Mouse (Mus musculus): ENCODE measurements around the gene E030018B13Rik. TPM values are rescaled to one million over a fixed set of nuclear protein-coding genes. Genes with fewer than 3 reads are reported as not detected.
A peak's percentile ranks its signal among the peaks of the same experiment; 100 is the strongest.

Gene E030018B13Rik
- polyA plus RNA-seq, 1 experiment from 2014 or later: 0.55 TPM

GRCm38 (mm10) chr7:63957872-63958640 is 41.4 kb downstream of the E030018B13Rik start:
- WGBS: 54% methylated on average over 12 of the region's 12 CpGs
- Histone ChIP-seq H3K36me3 (ENCODE audit: control insufficient read depth, insufficient read depth, low read length) (no peaks in the 10 kb centered on the region), H3K9me3 (ENCODE audit: control insufficient read depth, low read length) (no peaks in the 10 kb centered on the region), H3K4me2 (ENCODE audit: low read depth, low read length) (no peak overlapping the region), H3K27ac (ENCODE audit: low read depth, low read length) (peak overlapping the region; percentile 71; the same call in 1 of the 2 replicates), H3K4me1 (ENCODE audit: control insufficient read depth, insufficient read depth, low read length) (peaks cover 17% of the 10 kb centered on the region), H3K4me3 (ENCODE audit: low read depth, low read length) (no peak overlapping the region), H3K9ac (replicated peaks; ENCODE audit: low read depth, low read length) (no peak overlapping the region), H3K27me3 (ENCODE audit: control insufficient read depth, insufficient read depth, low read length) (no peaks in the 10 kb centered on the region)
- peak; percentile 60 for ATAC-seq (ENCODE audit: low read depth)

DNA sequence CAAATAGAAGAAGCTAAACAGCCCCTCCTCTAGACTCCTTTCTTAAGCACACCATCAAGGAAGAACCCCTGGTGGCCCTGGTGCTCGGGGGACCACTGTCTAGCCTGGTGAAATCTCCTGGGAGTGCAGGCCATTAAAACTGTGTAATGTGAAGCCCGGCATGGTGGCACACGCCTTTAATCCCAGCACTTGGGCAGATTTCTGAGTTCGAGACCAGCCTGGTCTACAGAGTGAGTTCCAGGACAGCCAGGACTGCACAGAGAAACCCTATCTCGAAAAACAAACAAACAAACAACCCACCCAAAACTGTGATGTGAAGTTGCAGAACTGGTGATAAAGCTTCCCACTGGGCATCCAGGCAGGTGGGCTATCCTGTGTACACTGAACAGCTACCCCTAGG is 47.0 kb downstream of the E030018B13Rik start:
- no peak overlapping the region for H3K4me2 ChIP-seq (ENCODE audit: low read depth, low read length)
- WGBS: 65% methylated on average over 5 of the region's 5 CpGs
- no peaks in the 10 kb centered on the region for H3K4me1 ChIP-seq (ENCODE audit: control insufficient read depth, insufficient read depth, low read length)
- H3K27ac ChIP-seq (ENCODE audit: low read depth, low read length): no peak overlapping the region
- H3K27me3 ChIP-seq (ENCODE audit: control insufficient read depth, insufficient read depth, low read length): no peaks in the 10 kb centered on the region
- no peak for ATAC-seq (ENCODE audit: low read depth)
- no peaks in the 10 kb centered on the region for H3K36me3 ChIP-seq (ENCODE audit: control insufficient read depth, insufficient read depth, low read length)
- H3K9me3 ChIP-seq (ENCODE audit: control insufficient read depth, low read length): no peaks in the 10 kb centered on the region
- no peak overlapping the region for H3K9ac ChIP-seq (replicated peaks; ENCODE audit: low read depth, low read length)
- no peak overlapping the region for H3K4me3 ChIP-seq (ENCODE audit: low read depth, low read length)

- Histone ChIP-seq H3K36me3 (ENCODE audit: control insufficient read depth, insufficient read depth, low read length) (no peaks in the 10 kb centered on the region), H3K9ac (replicated peaks; ENCODE audit: low read depth, low read length) (no peak overlapping the region), H3K27ac (ENCODE audit: low read depth, low read length) (no peak overlapping the region), H3K4me3 (ENCODE audit: low read depth, low read length) (no peak overlapping the region), H3K4me1 (ENCODE audit: control insufficient read depth, insufficient read depth, low read length) (no peaks in the 10 kb centered on the region), H3K9me3 (ENCODE audit: control insufficient read depth, low read length) (no peaks in the 10 kb centered on the region), H3K27me3 (ENCODE audit: control insufficient read depth, insufficient read depth, low read length) (no peaks in the 10 kb centered on the region), H3K4me2 (ENCODE audit: low read depth, low read length) (no peak overlapping the region)
- no peak for ATAC-seq (ENCODE audit: low read depth)
- WGBS: 89% methylated on average over 6 of the region's 6 CpGs
Measured at GRCm38 (mm10) chr7:63964121-63964520, 47.5 kb downstream of the E030018B13Rik start.

- peak overlapping the region; percentile 30 for H3K27ac ChIP-seq (ENCODE audit: low read depth, low read length)
- H3K36me3 ChIP-seq (ENCODE audit: control insufficient read depth, insufficient read depth, low read length): no peaks in the 10 kb centered on the region
- 47% methylated on average over 2 of the region's 2 CpGs for WGBS
- H3K4me3 ChIP-seq (ENCODE audit: low read depth, low read length): no peak overlapping the region
- no peak overlapping the region for H3K9ac ChIP-seq (replicated peaks; ENCODE audit: low read depth, low read length)
- no peaks in the 10 kb centered on the region for H3K27me3 ChIP-seq (ENCODE audit: control insufficient read depth, insufficient read depth, low read length)
- ATAC-seq (ENCODE audit: low read depth): peak; percentile 91
- H3K9me3 ChIP-seq (ENCODE audit: control insufficient read depth, low read length): no peaks in the 10 kb centered on the region
- H3K4me1 ChIP-seq (ENCODE audit: control insufficient read depth, insufficient read depth, low read length): no peaks in the 10 kb centered on the region
- no peak overlapping the region for H3K4me2 ChIP-seq (ENCODE audit: low read depth, low read length)
Measured at GRCm38 (mm10) chr7:63965135-63965534, 48.5 kb downstream of the E030018B13Rik start.

DNA sequence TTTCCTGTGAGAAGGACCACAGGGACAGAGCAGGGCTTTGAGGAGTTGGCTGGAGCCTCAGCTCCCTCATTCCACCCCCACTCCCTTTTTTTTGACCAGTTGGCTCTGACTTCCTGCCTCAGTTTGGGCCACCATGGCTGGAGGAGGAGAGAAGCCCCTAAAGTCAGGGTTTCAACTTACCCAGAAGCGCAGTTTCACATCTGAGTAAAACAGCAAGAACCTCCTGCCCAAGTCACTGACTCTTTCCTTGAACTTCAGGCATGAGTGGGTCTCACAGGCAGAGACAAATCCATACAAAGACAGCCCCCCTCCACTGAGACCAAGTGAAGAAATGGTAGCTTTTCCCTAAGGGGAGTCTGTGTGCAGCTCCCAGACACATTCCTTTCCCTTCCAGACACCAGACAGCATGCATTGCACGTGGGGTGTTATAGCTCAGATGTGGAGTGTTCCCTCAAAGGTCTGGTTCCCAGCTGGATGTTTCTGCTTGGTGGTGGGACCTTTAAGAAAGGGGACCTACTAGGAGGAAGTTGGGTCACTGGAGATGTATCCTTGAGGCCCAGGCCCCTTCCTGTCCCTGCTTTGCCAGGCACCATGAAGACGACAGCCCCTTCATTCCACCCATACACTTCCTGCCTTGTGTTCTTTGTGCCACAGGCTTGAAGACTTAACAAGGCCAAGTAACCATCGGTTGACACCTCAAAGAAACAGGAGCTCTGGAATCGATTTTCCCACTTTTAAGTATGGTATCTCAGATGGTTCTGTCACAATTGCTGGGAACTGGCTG is 49.2 kb downstream of the E030018B13Rik start:
- no peak for ATAC-seq (ENCODE audit: low read depth)
- 87% methylated on average over 5 of the region's 5 CpGs for WGBS

DNA sequence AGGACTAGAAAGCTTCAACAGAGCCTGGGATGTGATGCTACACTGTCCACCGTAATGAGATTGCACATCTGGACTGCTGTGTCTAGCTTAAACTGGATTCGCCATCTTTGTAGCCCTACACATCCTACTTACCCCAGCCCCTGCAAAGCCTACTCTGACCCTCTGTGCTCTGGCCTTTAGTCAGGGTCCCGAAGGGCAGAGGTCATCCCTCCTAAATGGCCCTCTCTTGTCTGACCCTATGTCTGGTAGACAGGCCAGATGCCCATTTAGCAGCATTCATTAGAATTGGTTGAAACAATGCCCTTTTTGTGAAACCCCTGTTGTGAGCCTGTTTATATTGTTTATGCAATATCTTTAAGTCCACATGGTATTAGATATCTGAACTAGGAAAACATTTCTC is 53.3 kb downstream of the E030018B13Rik start:
- H3K9me3 ChIP-seq (ENCODE audit: control insufficient read depth, low read length): no peaks in the 10 kb centered on the region
- WGBS: 55% methylated on average over 3 of the region's 3 CpGs
- ATAC-seq (ENCODE audit: low read depth): no peak
- no peak overlapping the region for H3K4me2 ChIP-seq (ENCODE audit: low read depth, low read length)
- H3K4me3 ChIP-seq (ENCODE audit: low read depth, low read length): no peak overlapping the region
- H3K4me1 ChIP-seq (ENCODE audit: control insufficient read depth, insufficient read depth, low read length): no peaks in the 10 kb centered on the region
- H3K27ac ChIP-seq (ENCODE audit: low read depth, low read length): no peak overlapping the region
- no peaks in the 10 kb centered on the region for H3K27me3 ChIP-seq (ENCODE audit: control insufficient read depth, insufficient read depth, low read length)
- no peaks in the 10 kb centered on the region for H3K36me3 ChIP-seq (ENCODE audit: control insufficient read depth, insufficient read depth, low read length)
- no peak overlapping the region for H3K9ac ChIP-seq (replicated peaks; ENCODE audit: low read depth, low read length)

More for the DNA sequence above, 49.2 kb downstream of the E030018B13Rik start:
- Histone ChIP-seq H3K4me1 (ENCODE audit: control insufficient read depth, insufficient read depth, low read length) (no peaks in the 10 kb centered on the region), H3K27ac (ENCODE audit: low read depth, low read length) (peak overlapping the region; percentile 30), H3K4me2 (ENCODE audit: low read depth, low read length) (no peak overlapping the region), H3K36me3 (ENCODE audit: control insufficient read depth, insufficient read depth, low read length) (no peaks in the 10 kb centered on the region), H3K9ac (replicated peaks; ENCODE audit: low read depth, low read length) (no peak overlapping the region), H3K27me3 (ENCODE audit: control insufficient read depth, insufficient read depth, low read length) (no peaks in the 10 kb centered on the region), H3K9me3 (ENCODE audit: control insufficient read depth, low read length) (no peaks in the 10 kb centered on the region), H3K4me3 (ENCODE audit: low read depth, low read length) (no peak overlapping the region)

Other genes starting within 250 kb of the E030018B13Rik start
- gene Klf13, start 22.1 kb downstream of the E030018B13Rik start, polyA plus RNA-seq (2014; fragmentation: Nextera tagmentation; extraction: Ambion mirVana): 24.9 and 32.5 TPM in 2 replicates
- gene Trpm1, start 237.0 kb downstream of the E030018B13Rik start, polyA plus RNA-seq (2014; fragmentation: Nextera tagmentation; extraction: Ambion mirVana): 0.11 and 0.59 TPM in 2 replicates